Mouse (Mus musculus) CH12F3 (cell line): Measurements from ENCODE around the gene P2ry13.

Experiments used
- in situ Hi-C: fragments of 300-500 bp; cut with MboI; formaldehyde crosslinking; loops from 2 replicates; pipeline ENCODE4 v1.14.3; 2020; ENCODE audit warnings: low sequenced_read_pairs

Gene P2ry13

GRCm38 (mm10) chr3:59210727-59211126 lies at the start of gene P2ry13:
Gene P2ry13 (minus strand): TSS chr3:59210882.
- in situ Hi-C loops, result no loop called here

GRCm38 (mm10) chr3:59257740-59258664 lies 47.3 kb upstream of the P2ry13 start:
- in situ Hi-C loops, result no loop called here

GRCm38 (mm10) chr3:59250454-59250853 lies 39.8 kb upstream of the P2ry13 start:
- in situ Hi-C loops, result no loop called here

GRCm38 (mm10) chr3:59248031-59248430 lies 37.3 kb upstream of the P2ry13 start:
- in situ Hi-C loops, result no loop called here

GRCm38 (mm10) chr3:59243384-59243783 lies 32.7 kb upstream of the P2ry13 start:
- in situ Hi-C loops, result no loop called here

GRCm38 (mm10) chr3:59234878-59235277 lies 24.2 kb upstream of the P2ry13 start:
- in situ Hi-C loops, result no loop called here

GRCm38 (mm10) chr3:59230912-59231311 lies 20.2 kb upstream of the P2ry13 start:
- in situ Hi-C loops, result no loop called here

GRCm38 (mm10) chr3:59228730-59229551 lies 18.3 kb upstream of the P2ry13 start:
- in situ Hi-C loops, result no loop called here

GRCm38 (mm10) chr3:59227696-59228095 lies 17.0 kb upstream of the P2ry13 start:
- in situ Hi-C loops, result no loop called here

GRCm38 (mm10) chr3:59225411-59225810 lies 14.7 kb upstream of the P2ry13 start:
- in situ Hi-C loops, result no loop called here

- in situ Hi-C loops, result no loop called here
These were observed 11.6 kb upstream of the P2ry13 start for GRCm38 (mm10) chr3:59222303-59222702.

GRCm38 (mm10) chr3:59219326-59219725 lies 8.6 kb upstream of the P2ry13 start:
- in situ Hi-C loops, result no loop called here

GRCm38 (mm10) chr3:59217211-59217610 lies 6.5 kb upstream of the P2ry13 start:
- in situ Hi-C loops, result no loop called here

GRCm38 (mm10) chr3:59212404-59212803 lies 1.7 kb upstream of the P2ry13 start:
- in situ Hi-C loops, result no loop called here

- in situ Hi-C loops, result no loop called here
These were observed 1.1 kb upstream of the P2ry13 start for GRCm38 (mm10) chr3:59211784-59212183.

- in situ Hi-C loops, result no loop called here
These were observed 593 bp downstream of the P2ry13 start for GRCm38 (mm10) chr3:59210089-59210488.

- in situ Hi-C loops, result no loop called here
These were observed 1.8 kb downstream of the P2ry13 start for GRCm38 (mm10) chr3:59208650-59209548.

- in situ Hi-C loops, result no loop called here
These were observed 4.7 kb downstream of the P2ry13 start for GRCm38 (mm10) chr3:59205941-59206340.

- in situ Hi-C loops, result no loop called here
These were observed 5.8 kb downstream of the P2ry13 start for GRCm38 (mm10) chr3:59204719-59205503.
